Mouse (Mus musculus): ENCODE measurements around the gene Slc46a3.

Gene Slc46a3

DNA sequence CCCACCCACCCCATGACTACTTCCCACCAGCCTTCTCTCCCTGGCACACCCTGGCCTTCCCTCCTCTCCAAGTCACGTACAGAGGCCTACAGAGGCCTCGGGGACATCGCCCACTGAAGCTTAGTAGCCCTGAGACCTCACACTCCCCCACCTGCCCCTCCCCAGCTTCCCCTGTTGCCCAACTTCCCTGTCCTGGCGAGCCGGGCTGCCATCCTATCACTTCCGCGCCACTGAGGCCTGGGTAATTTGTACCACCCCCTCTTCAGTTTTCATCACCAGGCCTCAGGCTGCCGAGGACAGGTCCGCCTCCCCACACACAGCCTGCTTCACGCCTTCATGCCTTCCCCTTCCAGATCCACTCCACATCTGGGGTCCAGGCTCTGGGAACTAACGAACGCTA is 55.2 kb downstream of the Slc46a3 start:
- DNase-seq: no peak

DNA sequence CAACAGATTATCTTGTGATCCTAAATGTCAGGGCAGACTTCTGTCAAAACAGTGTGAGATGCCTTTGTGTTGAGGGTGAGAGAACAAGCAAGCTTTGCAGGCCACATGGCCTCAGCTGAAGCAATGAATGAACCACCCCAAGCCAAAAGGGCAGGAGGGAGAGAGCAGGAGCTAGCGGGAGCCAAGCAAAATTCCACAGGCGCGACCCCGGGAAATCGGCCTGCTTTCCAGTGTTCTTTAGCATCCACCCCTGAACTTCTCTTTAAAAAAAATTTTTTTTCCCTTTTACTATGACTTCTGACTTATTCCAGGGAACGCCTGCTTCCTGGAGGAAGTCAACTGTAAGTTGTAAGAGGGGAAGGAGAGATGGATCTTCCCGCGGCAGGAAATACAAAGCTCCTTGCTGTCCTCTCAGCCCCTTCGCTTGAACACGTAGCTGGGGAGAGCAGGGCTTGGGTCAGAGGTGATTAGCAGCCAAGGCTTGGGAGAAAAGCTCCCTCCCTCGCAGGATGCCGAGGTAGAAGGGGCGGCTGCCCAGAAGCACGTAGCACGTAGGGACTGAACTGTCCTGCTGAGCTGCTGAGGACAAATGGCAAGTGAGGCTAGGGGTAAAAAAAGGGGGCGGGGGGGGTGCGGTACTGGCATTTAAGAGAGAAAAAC is 59.6 kb downstream of the Slc46a3 start:
- DNase-seq: peak; percentile 27

DNA sequence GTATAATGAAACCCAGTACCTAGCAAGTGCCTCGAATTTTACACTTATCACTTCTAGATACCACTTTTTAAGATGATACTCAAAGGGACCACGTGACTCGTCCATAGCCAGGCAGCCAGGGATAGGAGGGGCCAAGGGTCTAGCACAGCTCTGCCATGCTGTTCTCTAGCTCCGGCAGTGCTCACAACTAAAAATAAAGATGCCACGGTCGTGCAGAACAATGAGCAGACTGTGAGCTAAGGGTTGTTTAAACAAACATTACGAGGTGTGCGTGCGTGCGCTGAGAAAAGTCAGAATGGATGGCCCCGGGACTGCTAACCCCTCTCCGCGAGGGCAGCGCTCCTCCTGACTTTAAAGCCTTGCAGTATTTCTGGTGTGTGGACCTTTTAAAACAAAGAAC is 61.8 kb downstream of the Slc46a3 start:
- DNase-seq: no peak

- no peak for DNase-seq
Observed at GRCm38 (mm10) chr5:147828846-147829245, 65.8 kb downstream of the Slc46a3 start.
